Mouse (Mus musculus): Measurements from ENCODE around the gene Hnf1b.

Hnf1b gene

GRCm38 (mm10) chr11:83941950-83942840, 92.3 kb downstream of the Hnf1b start, which contains the start of gene Ddx52:
Gene Ddx52, plus strand, starts transcription at chr11:83942062.
- TF ChIP-seq NANOG (IDR thresholded peaks at IDR 0.05; ENCODE audit: borderline replicate concordance, low read length): no peak
- no peak for TF ChIP-seq CTCF (conservative IDR thresholded peaks at IDR 0.05; ENCODE audit: low read length)
- no peak for TF ChIP-seq POU5F1 (IDR thresholded peaks at IDR 0.05; ENCODE audit: borderline replicate concordance, low read length)
- Histone ChIP-seq H3K36me3 (ENCODE audit: insufficient read depth, low read length) (peaks cover 41% of the 10 kb centered on the region), H3K27me3 (ENCODE audit: insufficient read depth, low read length) (peaks cover 8% of the 10 kb centered on the region; the same call in 1 of the 2 replicates), H3K4me3 (replicated peaks; ENCODE audit: low read length) (peak within 1 kb of the TSS; percentile 94), H3K9me3 (ENCODE audit: low read length) (no peaks in the 10 kb centered on the region), H3K4me1 (replicated peaks; ENCODE audit: low read depth, low read length) (peaks cover 18% of the 10 kb centered on the region)

Data from E14TG2a.4 (cell line).